Mouse (Mus musculus) T-helper 1 cell (primary cell): ENCODE results near the gene Prr12.
"Not testable (repeated sequence)": the region's sequence is repeated elsewhere in the genome, so short reads cannot be mapped to it uniquely, and the experiment has no call there.

ENCODE experiments used
- in situ Hi-C: fragments of 300-600 bp; cut with MboI, MseI; formaldehyde crosslinking; loops from one replicate; pipeline ENCODE4 v1.15.1; 2025; ENCODE audit warnings: high pct_unique_total_duplicates

Prr12 gene

DNA sequence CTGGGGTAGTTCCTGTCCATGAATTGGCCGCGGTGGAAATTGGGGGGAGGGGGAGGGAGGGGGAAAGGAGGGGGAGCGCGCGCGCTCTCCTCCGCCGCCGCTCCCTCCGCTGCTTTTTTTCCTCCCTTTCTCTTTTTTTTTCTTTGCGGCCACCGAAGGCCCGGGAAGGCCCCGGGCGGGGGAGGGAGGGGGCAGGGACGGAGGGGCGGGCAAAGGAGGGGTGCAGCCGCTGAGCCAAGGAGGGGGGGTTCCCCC is at the start of gene Prr12:
Gene Prr12 (minus strand): TSS at position 20 of the 255 bp plus-strand sequence.
- in situ Hi-C loops: no loop called here

- in situ Hi-C loops: no loop called here
These were observed 49.8 kb upstream of the Prr12 start for GRCm38 (mm10) chr7:45102441-45102840.

- in situ Hi-C loops: no loop called here
These were observed 47.4 kb upstream of the Prr12 start for GRCm38 (mm10) chr7:45100046-45100445.

GRCm38 (mm10) chr7:45098541-45099240 is 46.0 kb upstream of the Prr12 start:
- in situ Hi-C loops: no loop called here

- in situ Hi-C loops: no loop called here
These were observed 44.8 kb upstream of the Prr12 start for GRCm38 (mm10) chr7:45097479-45097878.

DNA sequence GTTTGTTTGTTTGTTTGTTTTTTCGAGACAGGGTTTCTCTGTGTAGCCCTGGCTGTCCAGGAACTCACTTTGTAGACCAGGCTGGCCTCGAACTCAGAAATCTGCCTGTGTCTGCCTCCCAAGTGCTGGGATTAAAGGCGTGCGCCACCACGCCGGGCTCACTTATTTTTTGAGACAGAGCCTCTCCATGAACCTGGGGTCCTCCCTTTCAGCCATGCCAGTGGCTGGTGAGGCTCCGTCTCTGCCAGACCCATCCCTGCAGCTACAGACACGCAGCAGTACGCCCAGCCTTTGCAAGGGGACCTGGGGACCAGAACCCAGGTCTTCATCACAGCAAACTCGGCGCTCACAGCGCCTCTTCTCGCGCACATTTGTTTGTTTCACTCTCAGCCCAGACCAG is 43.3 kb upstream of the Prr12 start:
- in situ Hi-C loops: not testable (repeated sequence)

DNA sequence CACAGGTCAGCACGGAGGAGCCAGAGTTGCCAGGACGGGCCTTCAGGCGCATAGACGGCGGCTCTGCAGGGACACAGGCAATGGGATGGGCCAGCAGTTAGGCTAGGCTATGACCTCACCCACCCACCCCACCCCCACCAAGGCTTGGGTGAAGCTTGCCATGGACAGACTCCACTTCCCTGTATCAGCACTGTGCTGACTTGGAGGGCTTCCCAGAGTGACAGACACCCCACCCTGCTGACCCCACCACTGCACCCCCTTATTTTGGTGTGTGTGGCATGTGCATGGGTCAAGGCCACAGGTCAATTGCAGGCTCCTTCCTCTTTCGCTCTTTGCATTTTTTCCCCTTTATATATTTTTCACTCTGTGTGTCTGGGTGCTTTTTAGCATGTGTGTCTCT is 42.7 kb upstream of the Prr12 start:
- in situ Hi-C loops: no loop called here

- in situ Hi-C loops: no loop called here
These were observed 41.4 kb upstream of the Prr12 start for GRCm38 (mm10) chr7:45094121-45094520.

- in situ Hi-C loops: no loop called here
These were observed 40.8 kb upstream of the Prr12 start for GRCm38 (mm10) chr7:45093516-45093905.

DNA sequence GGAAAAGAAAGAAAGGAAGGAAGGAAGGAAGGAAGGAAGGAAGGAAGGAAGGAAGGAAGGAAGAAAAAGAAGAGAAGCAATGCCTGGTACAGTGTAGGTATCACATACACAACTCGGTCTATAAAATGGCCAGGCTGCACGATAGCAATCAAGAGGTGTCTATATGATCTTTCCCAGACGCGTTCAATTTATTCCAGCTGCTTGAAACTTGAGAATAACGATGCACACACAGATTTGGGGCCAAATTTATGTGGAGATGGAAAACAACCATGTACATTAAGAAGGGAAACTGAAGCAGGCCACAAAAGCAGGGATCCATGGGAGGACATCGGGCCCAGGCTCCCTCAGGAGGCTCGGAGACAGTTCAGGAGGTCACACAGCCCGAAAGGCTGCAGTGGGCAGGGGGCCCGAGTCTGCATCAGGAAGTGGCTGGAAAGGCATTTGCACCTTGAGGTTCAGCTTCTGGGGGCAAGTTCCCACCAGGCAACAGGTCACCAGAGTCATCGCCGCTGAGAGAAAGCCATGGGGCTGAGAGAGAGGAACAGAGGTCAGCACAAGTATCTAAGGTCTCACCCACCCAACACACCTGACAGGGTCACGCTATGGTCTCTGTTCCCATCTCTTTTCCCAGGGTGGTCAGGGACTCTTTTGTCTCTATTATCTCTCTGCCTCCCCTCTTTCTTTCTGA is 40.3 kb upstream of the Prr12 start:
- in situ Hi-C loops: no loop called here

DNA sequence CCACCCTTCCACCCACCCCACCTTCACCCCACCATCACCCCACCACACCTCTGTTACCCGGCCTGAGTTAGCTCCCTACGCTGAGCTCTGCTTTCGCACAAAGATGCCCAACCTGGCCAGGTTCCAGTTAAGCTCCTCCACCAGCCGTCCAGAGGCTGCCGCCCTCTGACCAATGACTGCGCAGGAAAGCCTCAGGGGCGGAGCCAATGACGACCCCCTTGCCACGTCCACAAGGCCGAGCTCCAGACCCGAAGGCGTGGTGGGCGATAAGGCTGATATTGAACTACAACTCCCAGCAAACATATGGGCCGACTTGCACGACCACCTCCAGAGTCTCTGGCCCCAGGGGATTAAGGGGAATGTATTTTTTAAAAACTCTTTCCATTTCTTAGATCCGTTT is 39.4 kb upstream of the Prr12 start, which contains the start of gene Rcn3:
Gene Rcn3 (minus strand): TSS at position 174 of the 400 bp plus-strand sequence.
- in situ Hi-C loops: no loop called here

DNA sequence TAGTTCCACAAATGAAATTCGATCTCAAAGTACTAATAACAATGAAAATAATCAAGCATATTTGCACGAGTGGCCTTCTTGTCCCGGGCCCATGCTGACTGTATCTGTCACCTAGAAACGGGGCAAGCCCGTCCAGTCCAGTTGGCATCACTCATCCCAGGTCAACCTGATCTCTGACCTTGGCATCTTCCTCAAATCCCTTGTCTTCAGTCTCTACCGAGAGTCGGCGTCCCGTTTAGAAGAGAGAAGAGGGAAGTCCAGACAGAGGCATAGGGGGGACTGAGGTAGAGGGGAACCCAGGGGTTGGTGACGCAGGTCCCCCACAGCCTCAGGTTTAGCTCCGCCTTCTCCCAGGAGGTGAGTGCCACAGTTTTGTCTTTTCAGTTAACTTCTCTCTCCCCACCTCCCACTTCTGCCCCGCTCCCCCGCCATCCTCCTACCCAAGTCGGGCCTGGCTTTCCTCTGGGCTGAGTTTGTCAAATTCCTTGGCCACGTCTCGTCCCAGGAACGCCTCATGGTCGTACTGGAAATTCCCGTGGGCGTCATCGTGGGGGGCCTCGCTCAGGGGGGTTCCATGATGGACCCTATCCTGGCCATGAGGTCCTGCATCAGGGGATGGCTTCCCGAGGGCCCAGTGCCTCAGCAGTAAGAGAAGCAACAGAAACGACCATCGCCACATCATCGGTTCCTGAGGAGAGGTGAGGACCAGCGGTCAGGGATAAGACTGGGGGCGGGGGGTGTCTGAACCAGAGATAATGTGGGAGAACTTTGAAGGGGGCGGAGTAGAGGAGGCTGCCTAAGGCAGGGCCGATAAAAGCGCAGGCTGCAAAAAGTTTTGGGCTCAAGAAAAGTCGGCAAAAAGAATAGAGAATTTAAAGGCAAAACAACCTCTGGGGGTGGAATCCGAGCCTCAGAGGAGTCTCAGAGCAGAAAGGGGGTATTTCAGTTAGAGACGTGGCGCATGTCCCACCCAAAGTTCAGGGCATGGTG is 38.6 kb upstream of the Prr12 start:
- in situ Hi-C loops: no loop called here

DNA sequence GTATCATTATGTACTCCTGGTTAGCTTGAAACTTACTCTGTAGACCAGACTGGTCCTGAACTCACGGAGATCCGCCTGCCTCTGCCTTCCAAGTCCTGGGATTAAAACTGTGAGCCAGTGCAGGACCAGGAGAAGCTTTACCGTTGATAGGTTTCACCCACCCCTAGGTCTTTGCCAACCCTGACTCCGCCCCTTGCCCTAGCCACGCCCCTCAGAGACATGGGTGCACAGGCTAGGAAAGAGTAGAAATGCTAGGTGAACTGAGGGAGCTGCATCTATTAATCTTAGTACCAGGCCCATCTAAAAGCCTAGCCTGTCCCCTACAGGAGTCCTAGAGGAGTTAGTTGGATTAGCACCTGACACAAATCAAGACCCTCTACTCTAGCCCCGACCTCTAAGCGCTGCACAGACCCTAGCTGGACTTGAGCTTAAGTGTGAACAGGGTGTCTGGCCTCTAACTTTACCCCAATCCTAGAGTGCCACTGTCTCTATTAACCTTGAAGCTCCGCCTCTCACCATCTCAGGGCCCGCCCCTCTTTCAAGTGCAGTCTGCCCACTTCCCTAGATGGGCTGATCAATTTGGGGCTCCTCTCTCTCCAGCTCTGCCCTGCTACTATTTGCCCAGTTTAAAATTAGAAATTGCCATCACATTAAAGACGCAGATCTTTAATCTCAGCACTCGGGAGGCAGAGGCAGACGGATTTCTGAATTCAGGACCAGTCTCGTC is 37.7 kb upstream of the Prr12 start:
- in situ Hi-C loops: no loop called here

- in situ Hi-C loops: loop anchor here (5.0 kb wide), 1 partner anchor 34 kb away; the partner anchor contains the start of gene Rps11
These were observed 35.9 kb upstream of the Prr12 start for GRCm38 (mm10) chr7:45088597-45088996.

DNA sequence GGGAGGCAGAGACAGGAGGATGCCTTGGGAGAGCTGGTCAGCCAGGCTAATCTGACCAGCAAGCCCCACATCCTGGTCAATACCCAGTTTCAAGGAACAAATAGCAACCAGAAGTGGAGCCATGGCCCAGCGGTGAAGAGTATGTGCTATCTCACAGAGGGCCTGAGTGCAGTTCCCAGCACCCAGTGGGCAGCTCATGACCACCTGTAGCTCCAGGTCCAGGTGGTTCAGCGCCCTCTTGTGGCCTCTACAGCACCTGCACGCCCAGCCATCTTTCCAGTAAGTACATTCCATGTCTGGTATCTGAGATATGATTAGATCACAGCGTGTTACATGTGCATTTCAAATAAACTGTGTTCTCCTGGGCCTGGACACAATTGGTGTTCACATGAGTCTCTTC is 33.4 kb upstream of the Prr12 start:
- in situ Hi-C loops: loop anchor here (5.0 kb wide), 1 partner anchor 36 kb away; the partner anchor contains the start of gene Rps11

- in situ Hi-C loops: no loop called here
These were observed 30.7 kb upstream of the Prr12 start for GRCm38 (mm10) chr7:45083300-45083890.

GRCm38 (mm10) chr7:45082401-45083299 is 30.0 kb upstream of the Prr12 start:
- in situ Hi-C loops: no loop called here

DNA sequence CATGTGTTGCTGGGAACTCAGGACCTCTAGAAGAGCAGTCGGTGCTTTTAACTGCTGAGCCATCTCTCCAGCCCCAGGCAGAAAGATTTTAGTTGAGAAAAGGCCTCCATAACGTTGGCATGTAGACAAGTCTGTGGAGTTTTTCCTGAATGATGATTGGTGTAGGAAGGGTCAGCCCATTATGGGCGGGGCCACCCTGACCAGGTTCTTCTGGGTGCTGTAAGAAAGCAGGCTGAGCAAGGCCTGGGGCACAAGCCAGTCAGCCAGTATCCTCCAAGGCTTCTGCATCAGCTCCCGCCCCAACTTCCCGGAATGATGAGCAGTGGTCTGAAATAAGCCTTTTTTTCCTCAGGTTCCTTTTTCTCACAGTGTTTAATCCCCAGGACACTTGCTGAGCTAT is 28.3 kb upstream of the Prr12 start:
- in situ Hi-C loops: no loop called here

DNA sequence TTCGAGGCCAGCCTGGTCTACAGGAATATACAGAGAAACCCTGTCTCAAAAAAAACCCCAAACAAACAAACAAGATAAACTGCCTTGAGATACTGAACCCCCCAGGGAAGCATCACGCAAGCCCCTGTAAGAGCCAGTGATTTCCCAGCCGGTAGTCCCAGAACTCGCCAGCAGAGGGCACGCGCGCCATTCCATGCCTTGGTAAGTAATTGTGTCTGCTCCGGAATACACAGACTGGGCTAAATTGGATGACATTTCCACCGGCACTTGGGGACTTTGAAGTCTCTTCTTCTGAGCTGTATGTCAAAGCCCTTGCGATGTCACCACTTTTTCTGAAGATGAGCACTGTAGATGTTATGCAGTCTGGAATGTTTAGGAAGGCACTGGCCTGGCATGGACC is 27.2 kb upstream of the Prr12 start:
- in situ Hi-C loops: no loop called here

GRCm38 (mm10) chr7:45078513-45078912 is 25.8 kb upstream of the Prr12 start:
- in situ Hi-C loops: no loop called here
